Mouse (Mus musculus): Measurements from ENCODE around the gene Slc22a14. TPM values are rescaled to one million over a fixed set of nuclear protein-coding genes. Genes with fewer than 3 reads are reported as not detected.

Slc22a14 gene
- total and polyA plus RNA-seq, 3 experiments = not detected

- Histone ChIP-seq H3K4me3 (ENCODE audit: control insufficient read depth in 1 of 2, insufficient read depth in 1 of 2, low read depth in 2 of 2, low read length in 2 of 2) (no peak overlapping the region), H3K9ac (ENCODE audit: control insufficient read depth, low read depth, low read length, poor library complexity, severe bottlenecking) (no peak overlapping the region), H3K4me1 (ENCODE audit: control insufficient read depth in 1 of 2, insufficient read depth in 2 of 2, low read length in 2 of 2) (no peaks in the 10 kb centered on the region), H3K27ac (ENCODE audit: control insufficient read depth, low read depth, low read length) (no peak overlapping the region), H3K9me3 (replicated peaks; ENCODE audit: insufficient read depth, low read length) (no peaks in the 10 kb centered on the region), H3K36me3 (ENCODE audit: control insufficient read depth in 1 of 2, insufficient read depth in 2 of 2, low read length in 2 of 2) (no peaks in the 10 kb centered on the region), H3K27me3 (ENCODE audit: control insufficient read depth in 1 of 2, insufficient read depth in 2 of 2, low read length in 2 of 2) (no peaks in the 10 kb centered on the region; a peak in 1 of 4 replicates), H3K79me2 (ENCODE audit: control insufficient read depth, insufficient read depth, low read length, poor library complexity) (no peaks in the 10 kb centered on the region)
- DNase-seq (ENCODE audit: low read depth, low spot score) = no peak
- TF ChIP-seq MXI1 (IDR thresholded peaks at IDR 0.05; ENCODE audit: low read depth, low read length) (no peak), TBP (IDR thresholded peaks at IDR 0.05; ENCODE audit: low read depth, low read length) (no peak), SIN3A (IDR thresholded peaks at IDR 0.05; ENCODE audit: low read length) (no peak), MEF2A (IDR thresholded peaks at IDR 0.05; ENCODE audit: extremely low read depth, insufficient replicate concordance, low read depth, low read length, poor library complexity, severe bottlenecking) (no peak), ZKSCAN1 (IDR thresholded peaks at IDR 0.05; ENCODE audit: low read depth, low read length) (no peak), GATA1 (IDR thresholded peaks at IDR 0.05; ENCODE audit: low read depth, low read length) (no peak), ZNF384 (IDR thresholded peaks at IDR 0.05; ENCODE audit: low read depth, low read length) (no peak), JUND (IDR thresholded peaks at IDR 0.05; ENCODE audit: low read depth, low read length) (no peak), EP300 (IDR thresholded peaks at IDR 0.05; ENCODE audit: low read depth in 1 of 2, low read length in 2 of 2) (no peak), USF1 (IDR thresholded peaks at IDR 0.05; ENCODE audit: low read depth, low read length) (no peak), MYB (IDR thresholded peaks at IDR 0.05; ENCODE audit: low read depth, low read length) (no peak)
Measured at GRCm38 (mm10) chr9:119138836-119139235, 226.5 kb downstream of the Slc22a14 start.

- Histone ChIP-seq H3K36me3 (ENCODE audit: control insufficient read depth in 1 of 2, insufficient read depth in 2 of 2, low read length in 2 of 2) (no peaks in the 10 kb centered on the region), H3K9ac (ENCODE audit: control insufficient read depth, low read depth, low read length, poor library complexity, severe bottlenecking) (no peak overlapping the region), H3K9me3 (replicated peaks; ENCODE audit: insufficient read depth, low read length) (no peaks in the 10 kb centered on the region), H3K4me3 (ENCODE audit: control insufficient read depth in 1 of 2, insufficient read depth in 1 of 2, low read depth in 2 of 2, low read length in 2 of 2) (no peak overlapping the region), H3K27me3 (ENCODE audit: control insufficient read depth in 1 of 2, insufficient read depth in 2 of 2, low read length in 2 of 2) (peaks cover 0 to 2% of the 10 kb centered on the region in 2 experiments; a peak in 2 of 4 replicates), H3K27ac (ENCODE audit: control insufficient read depth, low read depth, low read length) (no peak overlapping the region), H3K4me1 (ENCODE audit: control insufficient read depth in 1 of 2, insufficient read depth in 2 of 2, low read length in 2 of 2) (0 out of 4 replicates have a peak, but pooled peaks cover 0 to 4% of the 10 kb centered on the region in 2 experiments), H3K79me2 (ENCODE audit: control insufficient read depth, insufficient read depth, low read length, poor library complexity) (no peaks in the 10 kb centered on the region)
- TF ChIP-seq TCF12 (IDR thresholded peaks at IDR 0.05; ENCODE audit: low read depth, low read length) (0 out of 2 replicates have a peak, but pooled peaks have one; percentile 9), EP300 (IDR thresholded peaks at IDR 0.05; ENCODE audit: low read depth in 1 of 2, low read length in 2 of 2) (no peak), GATA1 (IDR thresholded peaks at IDR 0.05; ENCODE audit: low read depth, low read length) (0 out of 2 replicates have a peak, but pooled peaks have one; percentile 18), MAX (IDR thresholded peaks at IDR 0.05; ENCODE audit: low read length) (no peak)
- peak; percentile 47 for DNase-seq (ENCODE audit: low read depth, low spot score)
Measured at GRCm38 (mm10) chr9:119130692-119131091, 234.7 kb downstream of the Slc22a14 start.
